Comparison of ENCODE assay signal across 17 mouse cellular contexts in genomic region chr4:22482118-22482517, GRCm38 (mm10). TPM values are rescaled to one million over a fixed set of nuclear protein-coding genes. Genes with fewer than 3 reads are reported as not detected.
A peak's percentile ranks its signal among the peaks of the same experiment; 100 is the strongest.
DNase-seq lines count a peak whose midpoint lies in the region; ATAC-seq and TF ChIP-seq lines count a peak whose summit lies in the region.
"Had no signal": no experiment of that assay in that cellular context is flagged by ENCODE, and none has a peak within 500 bp of the region (broad histone marks: within the 10 kb centered on the region; RNA-seq: fewer than 3 reads in every experiment).

No protein-coding gene starts in this region.

- H3K4me2 ChIP-seq in forebrain, embryonic 14.5 days (ENCODE audit: low read length), result peak overlapping the region; percentile 99
- H3K4me2 ChIP-seq in hindbrain, embryonic 15.5 days, result peak overlapping the region; percentile 96
- H3K4me2 ChIP-seq in midbrain, embryonic 16.5 days (ENCODE audit: low read length), result peak overlapping the region; percentile 73
- H3K4me2 ChIP-seq in intestine, postnatal 0 days (replicated peaks; ENCODE audit: low read depth), result no peak overlapping the region
- H3K4me2 ChIP-seq: embryonic facial prominence, embryonic 13.5 days; liver, embryonic 11.5 days; lung, embryonic 14.5 days had no signal

- WGBS in forebrain, embryonic 14.5 days, result 52% methylated on average over 2 of the region's 2 CpGs
- WGBS in hindbrain, embryonic 15.5 days, result 37% methylated on average over 2 of the region's 2 CpGs
- WGBS in midbrain, embryonic 16.5 days, result 17% methylated on average over 2 of the region's 2 CpGs
- 22% methylated on average over 2 of the region's 2 CpGs for WGBS in intestine, postnatal 0 days

- H3K9ac ChIP-seq in forebrain, embryonic 14.5 days (ENCODE audit: low read length), result peak overlapping the region; percentile 41
- 0 out of 2 replicates have a peak overlapping the region, but pooled peaks have one; percentile 16 for H3K9ac ChIP-seq in hindbrain, embryonic 15.5 days
- peak overlapping the region; percentile 72 for H3K9ac ChIP-seq in midbrain, embryonic 16.5 days (ENCODE audit: low read depth, low read length)
- H3K9ac ChIP-seq in intestine, postnatal 0 days (ENCODE audit: low read depth, low read length), result no peak overlapping the region
- H3K9ac ChIP-seq: embryonic facial prominence, embryonic 13.5 days; lung, embryonic 14.5 days had no signal

- H3K27ac ChIP-seq in forebrain, embryonic 14.5 days (ENCODE audit: low read depth, low read length), result no peak overlapping the region
- H3K27ac ChIP-seq in hindbrain, embryonic 15.5 days (replicated peaks), result peak overlapping the region; percentile 51; the same call in 1 of the 2 replicates
- peak overlapping the region; percentile 17; the same call in 1 of the 2 replicates for H3K27ac ChIP-seq in midbrain, embryonic 16.5 days (ENCODE audit: low read length)
- H3K27ac ChIP-seq in intestine, postnatal 0 days (ENCODE audit: low read depth, low read length), result no peak overlapping the region
- H3K27ac ChIP-seq: embryonic facial prominence, embryonic 13.5 days had no signal

- peaks cover 24% of the 10 kb centered on the region for H3K4me1 ChIP-seq in forebrain, embryonic 14.5 days (ENCODE audit: control insufficient read depth, insufficient read depth, low read length)
- peaks cover 41% of the 10 kb centered on the region for H3K4me1 ChIP-seq in hindbrain, embryonic 15.5 days (replicated peaks)
- peaks cover 28% of the 10 kb centered on the region for H3K4me1 ChIP-seq in midbrain, embryonic 16.5 days (ENCODE audit: control insufficient read depth, insufficient read depth, low read length)
- no peaks in the 10 kb centered on the region for H3K4me1 ChIP-seq in intestine, postnatal 0 days (replicated peaks; ENCODE audit: control insufficient read depth, insufficient read depth, low read length)

- no peak for TF ChIP-seq CTCF in brain, embryonic 14.5 days (IDR thresholded peaks at IDR 0.05; ENCODE audit: borderline replicate concordance, extremely low read depth, insufficient read depth, insufficient read length)
- TF ChIP-seq CTCF in intestine, postnatal 0 days (IDR thresholded peaks at IDR 0.05; ENCODE audit: low read depth), result no peak

- ATAC-seq in forebrain, embryonic 14.5 days, result no peak
- no peak for ATAC-seq in hindbrain, embryonic 15.5 days (ENCODE audit: low FRiP score, low read depth)
- ATAC-seq in midbrain, embryonic 16.5 days, result no peak
- no peak for ATAC-seq in intestine, postnatal 0 days
- ATAC-seq: intestine, embryonic 16.5 days had no signal

- no peak for TF ChIP-seq POLR2A in brain, embryonic 14.5 days (IDR thresholded peaks at IDR 0.05; ENCODE audit: borderline replicate concordance, extremely low read depth, insufficient read depth, insufficient read length, poor library complexity, severe bottlenecking)

- H3K36me3 ChIP-seq in forebrain, embryonic 14.5 days (ENCODE audit: control insufficient read depth, insufficient read depth, low read length), result no peaks in the 10 kb centered on the region
- no peaks in the 10 kb centered on the region for H3K36me3 ChIP-seq in hindbrain, embryonic 15.5 days
- H3K36me3 ChIP-seq in midbrain, embryonic 16.5 days (ENCODE audit: control insufficient read depth, insufficient read depth, low read length), result no peaks in the 10 kb centered on the region
- no peaks in the 10 kb centered on the region for H3K36me3 ChIP-seq in intestine, postnatal 0 days (ENCODE audit: control insufficient read depth, insufficient read depth)
- H3K36me3 ChIP-seq: embryonic facial prominence, embryonic 13.5 days had no signal

- DNase-seq in brain, embryonic 14.5 days (ENCODE audit: low read depth), result peak; percentile 40
- DNase-seq in forebrain, embryonic 14.5 days (ENCODE audit: low spot score), result no peak
- no peak for DNase-seq in layer of hippocampus, postnatal 10 days (ENCODE audit: low spot score in 2 of 2)
- DNase-seq in thymus, postnatal 10 days (ENCODE audit: low spot score in 2 of 2), result no peak
- DNase-seq: cerebellum, postnatal 36 days; gastrocnemius, postnatal 10 days; kidney, postnatal 14 days; layer of hippocampus, adult 9-11 months; lung, embryonic 14.5 days; thymus, postnatal 14 days had no signal

- peak overlapping the region; percentile 89 for H3K4me3 ChIP-seq in forebrain, embryonic 14.5 days (ENCODE audit: low read depth, low read length)
- H3K4me3 ChIP-seq in hindbrain, embryonic 15.5 days, result peak overlapping the region; percentile 18; the same call in 1 of the 2 replicates
- H3K4me3 ChIP-seq in midbrain, embryonic 16.5 days (ENCODE audit: low read depth, low read length), result peak overlapping the region; percentile 10
- no peak overlapping the region for H3K4me3 ChIP-seq in intestine, postnatal 0 days (ENCODE audit: low read depth, low read length)
- H3K4me3 ChIP-seq: embryonic facial prominence, embryonic 13.5 days had no signal

- H3K9me3 ChIP-seq in forebrain, embryonic 14.5 days (replicated peaks; ENCODE audit: control insufficient read depth, low read length), result no peaks in the 10 kb centered on the region
- no peaks in the 10 kb centered on the region for H3K9me3 ChIP-seq in hindbrain, embryonic 15.5 days
- no peaks in the 10 kb centered on the region for H3K9me3 ChIP-seq in midbrain, embryonic 16.5 days (replicated peaks; ENCODE audit: control insufficient read depth, low read length, poor library complexity, severe bottlenecking)
- no peaks in the 10 kb centered on the region for H3K9me3 ChIP-seq in intestine, postnatal 0 days (ENCODE audit: control insufficient read depth)
- H3K9me3 ChIP-seq: embryonic facial prominence, embryonic 13.5 days had no signal

- H3K27me3 ChIP-seq in forebrain, embryonic 14.5 days (replicated peaks; ENCODE audit: control insufficient read depth, insufficient read depth, low read length), result no peaks in the 10 kb centered on the region
- no peaks in the 10 kb centered on the region for H3K27me3 ChIP-seq in hindbrain, embryonic 15.5 days
- no peaks in the 10 kb centered on the region for H3K27me3 ChIP-seq in midbrain, embryonic 16.5 days (ENCODE audit: control insufficient read depth, insufficient read depth, low read depth, low read length)
- peaks cover 92% of the 10 kb centered on the region for H3K27me3 ChIP-seq in intestine, postnatal 0 days (replicated peaks; ENCODE audit: control insufficient read depth, insufficient read depth, low read length)

RNA-seq across cellular contexts. Expression of gene Pou3f2, which starts 6.0 kb away (rescaled TPM):
- polyA plus RNA-seq in brain, embryonic 14.5 days (2012; rRNA removed), result 38.3 and 46.4 TPM in 2 replicates
- 22.3 and 36.2 TPM in 2 replicates for polyA plus RNA-seq in forebrain, embryonic 14.5 days (2014; fragmentation: Nextera tagmentation; extraction: Ambion mirVana)
- polyA plus RNA-seq in hindbrain, embryonic 15.5 days (2015; fragmentation: Nextera tagmentation; extraction: Ambion mirVana), result 21.0 and 33.1 TPM in 2 replicates
- polyA plus RNA-seq in midbrain, embryonic 16.5 days (2015; fragmentation: Nextera tagmentation; extraction: Ambion mirVana), result 33.4 and 35.5 TPM in 2 replicates
- 10 to 100 TPM; 10.7 TPM for total RNA-seq in layer of hippocampus, postnatal 10 days (2021)
- polyA plus RNA-seq in intestine, postnatal 0 days (2015; fragmentation: Nextera tagmentation; extraction: Ambion mirVana), result not detected in 2 replicates
- total RNA-seq: heart, postnatal 10 days had no signal
- polyA plus RNA-seq: intestine, embryonic 16.5 days; lung, embryonic 14.5 days had no signal

Comparison
In these comparisons a context has a peak if more than half of its experiments do, and no peak if none do; other contexts are left out.
1. H3K27ac ChIP-seq: peak in hindbrain, embryonic 15.5 days (single experiment) and midbrain, embryonic 16.5 days (single experiment); none in forebrain, embryonic 14.5 days (single experiment) and intestine, postnatal 0 days (single experiment).
2. RNA of gene Pou3f2, which starts 6.0 kb away (polyA plus RNA-seq): 38.3 to 46.4 TPM in brain, embryonic 14.5 days, 33.4 to 35.5 TPM in midbrain, embryonic 16.5 days, 22.3 to 36.2 TPM in forebrain, embryonic 14.5 days and 21.0 to 33.1 TPM in hindbrain, embryonic 15.5 days; not detected in intestine, postnatal 0 days; every median in the first group is over 10 times any median in the second.